Mouse (Mus musculus) hindbrain, embryonic 16.5 days (tissue): ENCODE data around the gene Rnf19b. TPM values are rescaled to one million over a fixed set of nuclear protein-coding genes. Genes with fewer than 3 reads are reported as not detected.

Source experiments
- ATAC-seq: fragments of 200-750 bp; cut with Nextera tagmentation; 2 replicates; pipeline ENCODE4 v1.8.0; 2017; ENCODE audit warnings: moderate TSS enrichment, moderate library complexity
- H3K27ac ChIP-seq: fragments of 300-500 bp; sonication (generic); 2 replicates; pipeline ENCODE4 v1.5.1; 2014; ENCODE audit warnings: low read depth, mild to moderate bottlenecking, control low read depth, low read length, moderate library complexity
- H3K27me3 ChIP-seq: fragments of 300-500 bp; sonication (generic); replicated peaks from 2 replicates; pipeline ENCODE4 v1.6.1; 2014; ENCODE audit warnings: low read length; ENCODE audit not compliant: control insufficient read depth, insufficient read depth
- H3K36me3 ChIP-seq: fragments of 300-500 bp; sonication (generic); 2 replicates; pipeline ENCODE4 v1.6.1; 2014; ENCODE audit warnings: mild to moderate bottlenecking, low read length, moderate library complexity, mixed read lengths; ENCODE audit not compliant: control insufficient read depth, insufficient read depth
- H3K4me1 ChIP-seq: fragments of 300-500 bp; sonication (generic); 2 replicates; pipeline ENCODE4 v1.6.1; 2014; ENCODE audit warnings: low read depth, low read length; ENCODE audit not compliant: control insufficient read depth, insufficient read depth
- H3K4me2 ChIP-seq: fragments of 300-500 bp; sonication (generic); 2 replicates; pipeline ENCODE4 v1.6.1; 2014; ENCODE audit warnings: mild to moderate bottlenecking, low read length, control low read depth, moderate library complexity
- H3K4me3 ChIP-seq: fragments of 300-500 bp; sonication (generic); 2 replicates; pipeline ENCODE4 v1.5.1; 2014; ENCODE audit warnings: mild to moderate bottlenecking, low read length, control low read depth, moderate library complexity
- H3K9ac ChIP-seq: fragments of 300-500 bp; sonication (generic); 2 replicates; pipeline ENCODE4 v1.6.1; 2014; ENCODE audit warnings: low read depth, mild to moderate bottlenecking, control low read depth, low read length, moderate library complexity
- H3K9me3 ChIP-seq: fragments of 300-500 bp; sonication (generic); 2 replicates; pipeline ENCODE4 v1.6.1; 2014; ENCODE audit warnings: mild to moderate bottlenecking, low read length, moderate library complexity; ENCODE audit not compliant: control insufficient read depth
- WGBS: fragments of 180-500 bp; shearing (Covaris S2); extraction: QIAGEN DNeasy Blood & Tissue Kit; methylation state at CpG from one replicate; pipeline ENCODE4 v1.1.7; 2014; 5-methylcytosine and 5-hydroxymethylcytosine counted together
- polyA plus RNA-seq: library from polyadenylated mRNA; unstranded; fragments of >200 nt; fragmentation: Nextera tagmentation; extraction: Ambion mirVana; gene quantifications from 2 replicates; pipeline ENCODE4 v1.2.1, GENCODE M21; 2015

The Rnf19b gene
- polyA plus RNA-seq, 1 experiment from 2014 or later: 30.8 TPM

GRCm38 (mm10) chr4:129032133-129032962, 25.7 kb upstream of the Rnf19b start:
- H3K4me2 ChIP-seq: no peak overlapping the region
- no peaks in the 10 kb centered on the region for H3K36me3 ChIP-seq
- no peak overlapping the region for H3K9ac ChIP-seq
- no peak for ATAC-seq
- H3K4me1 ChIP-seq: peaks cover 5% of the 10 kb centered on the region
- no peaks in the 10 kb centered on the region; the same call in 1 of the 2 replicates for H3K27me3 ChIP-seq
- H3K4me3 ChIP-seq: no peak overlapping the region
- H3K9me3 ChIP-seq: no peaks in the 10 kb centered on the region
- H3K27ac ChIP-seq: no peak overlapping the region
- 81% methylated on average over 11 of the region's 11 CpGs for WGBS

GRCm38 (mm10) chr4:129032963-129033951, 24.8 kb upstream of the Rnf19b start:
- Histone ChIP-seq H3K4me1 (peaks cover 5% of the 10 kb centered on the region), H3K9me3 (no peaks in the 10 kb centered on the region), H3K4me3 (no peak overlapping the region), H3K36me3 (no peaks in the 10 kb centered on the region), H3K27me3 (no peaks in the 10 kb centered on the region; the same call in 1 of the 2 replicates), H3K9ac (no peak overlapping the region), H3K4me2 (no peak overlapping the region), H3K27ac (no peak overlapping the region)
- 33% methylated on average over 17 of the region's 17 CpGs for WGBS
- ATAC-seq: no peak

DNA sequence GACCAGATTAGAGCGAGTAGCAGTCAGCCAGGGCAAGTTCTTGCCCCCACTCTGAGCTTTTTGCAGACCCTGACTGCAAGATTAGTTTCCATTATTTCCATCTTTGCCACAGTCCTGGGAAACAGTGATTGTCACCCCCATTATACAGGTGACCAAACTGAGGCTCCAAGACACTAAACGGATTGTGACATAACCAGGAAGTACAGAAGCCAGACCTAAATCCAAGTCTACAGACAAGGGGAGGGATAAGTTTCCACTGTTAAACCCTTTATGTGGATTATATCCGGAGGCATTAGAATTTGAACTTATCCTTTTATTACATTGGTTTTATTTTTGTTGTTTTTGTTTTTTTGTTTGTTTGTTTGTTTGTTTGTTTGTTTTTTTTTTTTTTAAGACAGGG, 23.8 kb upstream of the Rnf19b start:
- 87% methylated on average over 3 of the region's 3 CpGs for WGBS
- ATAC-seq: no peak

GRCm38 (mm10) chr4:129034706-129035660, 23.1 kb upstream of the Rnf19b start:
- 48% methylated on average over 13 of the region's 13 CpGs for WGBS
- no peak overlapping the region for H3K4me3 ChIP-seq

More for the DNA sequence above, 23.8 kb upstream of the Rnf19b start:
- Histone ChIP-seq H3K27ac (no peak overlapping the region), H3K36me3 (no peaks in the 10 kb centered on the region), H3K4me3 (no peak overlapping the region), H3K9ac (no peak overlapping the region), H3K9me3 (no peaks in the 10 kb centered on the region), H3K4me1 (peaks cover 5% of the 10 kb centered on the region), H3K27me3 (no peaks in the 10 kb centered on the region; the same call in 1 of the 2 replicates), H3K4me2 (no peak overlapping the region)

GRCm38 (mm10) chr4:129035851-129036445, 22.1 kb upstream of the Rnf19b start:
- no peak overlapping the region for H3K27ac ChIP-seq
- H3K27me3 ChIP-seq: no peaks in the 10 kb centered on the region; the same call in 1 of the 2 replicates
- peaks cover 5% of the 10 kb centered on the region for H3K4me1 ChIP-seq
- no peak overlapping the region for H3K9ac ChIP-seq
- H3K9me3 ChIP-seq: no peaks in the 10 kb centered on the region
- WGBS: 59% methylated on average over 7 of the region's 7 CpGs
- no peak overlapping the region for H3K4me3 ChIP-seq
- H3K36me3 ChIP-seq: no peaks in the 10 kb centered on the region
- no peak overlapping the region for H3K4me2 ChIP-seq
- ATAC-seq: no peak

More at GRCm38 (mm10) chr4:129034706-129035660, 23.1 kb upstream of the Rnf19b start:
- no peaks in the 10 kb centered on the region for H3K9me3 ChIP-seq
- no peak for ATAC-seq
- no peak overlapping the region for H3K9ac ChIP-seq
- H3K36me3 ChIP-seq: no peaks in the 10 kb centered on the region
- H3K27me3 ChIP-seq: no peaks in the 10 kb centered on the region; the same call in 1 of the 2 replicates
- H3K27ac ChIP-seq: no peak overlapping the region
- H3K4me1 ChIP-seq: peaks cover 5% of the 10 kb centered on the region
- no peak overlapping the region for H3K4me2 ChIP-seq

DNA sequence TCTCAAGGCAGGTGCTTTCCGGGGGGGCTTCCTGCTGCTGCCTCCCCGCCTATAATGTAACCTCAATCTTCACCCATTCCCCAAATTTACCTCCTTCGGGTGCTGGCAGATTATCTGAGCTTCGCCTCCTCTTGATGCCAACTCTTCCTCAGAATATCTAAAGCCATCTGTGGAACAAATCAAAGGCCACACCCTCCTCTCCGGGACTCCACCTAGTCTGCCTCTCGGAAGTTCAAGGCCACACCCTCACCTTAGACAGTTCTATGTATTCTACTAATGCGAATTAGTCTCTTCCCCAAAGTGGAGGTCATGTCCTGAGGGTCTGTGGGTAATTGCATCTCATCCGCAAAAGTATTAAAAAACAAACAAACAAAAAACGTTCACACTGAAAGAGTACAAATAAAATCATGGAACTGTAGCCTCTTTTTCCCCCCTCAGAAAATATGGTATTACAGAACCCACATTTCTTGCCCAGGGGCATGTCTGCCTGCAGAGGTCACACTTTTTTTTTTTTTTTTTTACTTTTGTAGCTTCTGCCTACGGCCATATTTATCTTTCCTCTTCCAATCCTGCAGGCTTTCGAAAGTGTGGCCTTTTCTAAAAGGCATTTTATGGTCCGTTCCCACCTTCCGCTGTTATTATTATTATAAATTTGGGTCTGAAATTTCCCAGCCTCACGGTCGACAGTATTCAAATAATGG, 10.2 kb upstream of the Rnf19b start:
- H3K4me3 ChIP-seq: peak overlapping the region; percentile 49
- 18% methylated on average over 15 of the region's 15 CpGs for WGBS

DNA sequence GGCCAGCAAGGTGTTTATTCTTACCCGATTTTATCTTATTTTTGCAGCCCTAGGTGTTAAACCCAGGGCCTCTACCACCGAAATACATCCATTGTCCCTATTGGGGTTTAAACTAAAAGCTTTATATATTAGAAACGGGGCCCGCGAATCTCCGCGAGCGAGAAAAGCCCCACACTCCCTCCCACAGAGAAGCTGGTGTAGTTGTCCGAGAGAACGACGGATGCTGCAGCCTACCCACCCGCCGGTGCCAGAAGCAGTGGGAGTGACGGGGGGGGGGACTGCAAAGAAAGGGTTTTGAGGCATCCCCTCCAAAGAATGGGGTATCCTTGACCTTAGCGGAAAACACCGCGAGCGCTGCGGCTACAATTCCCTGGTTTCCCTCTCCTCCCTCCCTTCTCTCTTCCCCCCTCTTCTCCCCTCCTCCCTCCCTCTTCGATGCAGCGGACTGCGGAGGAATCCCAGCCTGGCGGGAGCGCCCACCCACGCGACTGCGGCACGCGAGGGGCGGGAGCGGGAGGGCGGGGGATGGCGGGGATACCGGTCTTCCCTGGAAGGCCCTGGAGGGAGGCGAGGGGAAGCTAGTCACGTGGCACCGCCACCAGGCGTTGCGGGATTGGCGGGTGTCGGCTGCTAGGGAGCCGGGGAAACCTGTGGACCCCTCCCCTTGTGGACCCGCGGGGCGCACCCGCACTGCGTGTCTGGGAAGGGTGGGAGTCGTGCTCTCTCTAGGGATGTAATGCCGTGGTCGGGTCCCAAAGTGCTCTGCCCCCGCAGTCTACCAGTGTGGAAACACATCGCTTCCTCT, 9.4 kb upstream of the Rnf19b start:
- Histone ChIP-seq H3K27me3 (no peaks in the 10 kb centered on the region), H3K9ac (peak overlapping the region; percentile 71), H3K4me1 (peaks cover 11% of the 10 kb centered on the region), H3K9me3 (no peaks in the 10 kb centered on the region), H3K36me3 (no peaks in the 10 kb centered on the region), H3K4me2 (peak overlapping the region; percentile 93), H3K4me3 (peak overlapping the region; percentile 49), H3K27ac (peak overlapping the region; percentile 96)
- under 1% methylated on average over 47 of the region's 52 CpGs for WGBS
- peak; percentile 95 for ATAC-seq

More for the DNA sequence above, 10.2 kb upstream of the Rnf19b start:
- Histone ChIP-seq H3K9me3 (no peaks in the 10 kb centered on the region), H3K4me1 (peaks cover 11% of the 10 kb centered on the region), H3K36me3 (no peaks in the 10 kb centered on the region), H3K27me3 (no peaks in the 10 kb centered on the region), H3K27ac (peak overlapping the region; percentile 96), H3K4me2 (peak overlapping the region; percentile 93), H3K9ac (peak overlapping the region; percentile 71)
- no peak for ATAC-seq
